ENCODE assay signal across 9 mouse cellular contexts in genomic region chr12:24734828-24735394, GRCm38 (mm10). TPM values are rescaled to one million over a fixed set of nuclear protein-coding genes. Genes with fewer than 3 reads are reported as not detected.
DNase-seq lines count a peak whose midpoint lies in the region; ATAC-seq and TF ChIP-seq lines count a peak whose summit lies in the region.
"Had no signal": no experiment of that assay in that cellular context is flagged by ENCODE, and none has a peak within 500 bp of the region (broad histone marks: within the 10 kb centered on the region; RNA-seq: fewer than 3 reads in every experiment).

No protein-coding gene starts in this region.

- no peak overlapping the region for H3K4me2 ChIP-seq in intestine, embryonic 16.5 days (ENCODE audit: low read depth, low read length)
- H3K4me2 ChIP-seq: liver, embryonic 13.5 days had no signal

- WGBS in intestine, embryonic 16.5 days, result 69% methylated on average over 13 of the region's 13 CpGs
- 79% methylated on average over 13 of the region's 13 CpGs for WGBS in thymus, adult 2 months

- 0 out of 2 replicates have a peak, but pooled peaks have one; percentile 24 for ATAC-seq in megakaryocyte-erythroid progenitor cell, adult 5-6 weeks (replicated peaks; ENCODE audit: low FRiP score, low TSS enrichment, poor library complexity, severe bottlenecking)
- ATAC-seq in intestine, embryonic 16.5 days, result no peak

- H3K27me3 ChIP-seq in intestine, embryonic 16.5 days (replicated peaks; ENCODE audit: control insufficient read depth, insufficient read depth, low read length), result no peaks in the 10 kb centered on the region
- H3K27me3 ChIP-seq in thymus, adult 2 months (ENCODE audit: control insufficient read depth, insufficient read depth, low read length), result no peaks in the 10 kb centered on the region
- H3K27me3 ChIP-seq: liver, embryonic 13.5 days had no signal

- TF ChIP-seq CTCF in thymus, adult 2 months (IDR thresholded peaks at IDR 0.05; ENCODE audit: borderline replicate concordance, control insufficient read depth, extremely low read depth, insufficient read depth, low read length, poor library complexity), result no peak

- no peak overlapping the region for H3K27ac ChIP-seq in intestine, embryonic 16.5 days (ENCODE audit: low read length)
- no peak overlapping the region for H3K27ac ChIP-seq in thymus, adult 2 months (ENCODE audit: control insufficient read depth, insufficient read depth, low read length)
- H3K27ac ChIP-seq: liver, embryonic 13.5 days had no signal

- TF ChIP-seq POLR2A in thymus, adult 2 months (IDR thresholded peaks at IDR 0.05; ENCODE audit: control insufficient read depth, extremely low read depth, insufficient read depth, low read length, poor library complexity), result no peak

- no peaks in the 10 kb centered on the region for H3K9me3 ChIP-seq in intestine, embryonic 16.5 days (ENCODE audit: control insufficient read depth, low read length)
- H3K9me3 ChIP-seq: liver, embryonic 13.5 days had no signal

- intact Hi-C loops in heart, postnatal 25 days (cut with DNase I), result no loop called here

- peak; percentile 37 to 48 for DNase-seq in heart, adult 18-20 months
- no peak for DNase-seq in heart, postnatal 25 days (ENCODE audit: low spot score)
- DNase-seq in testis, postnatal 14 days (ENCODE audit: low spot score), result peak; percentile 24
- DNase-seq in testis, postnatal 10 days (ENCODE audit: low spot score), result no peak
- peak; percentile 51 for DNase-seq in heart, postnatal 4 days
- DNase-seq in thymus, adult 2 months, result no peak
- DNase-seq: liver, embryonic 13.5 days had no signal

- H3K36me3 ChIP-seq in intestine, embryonic 16.5 days (ENCODE audit: control insufficient read depth, insufficient read depth, low read length), result no peaks in the 10 kb centered on the region
- H3K36me3 ChIP-seq in thymus, adult 2 months (ENCODE audit: control insufficient read depth, insufficient read depth, low read length), result no peaks in the 10 kb centered on the region
- H3K36me3 ChIP-seq: liver, embryonic 13.5 days had no signal

- H3K4me3 ChIP-seq in intestine, embryonic 16.5 days (ENCODE audit: low read length), result no peak overlapping the region
- no peak overlapping the region for H3K4me3 ChIP-seq in thymus, adult 2 months (ENCODE audit: control insufficient read depth, insufficient read depth, low read length)
- H3K4me3 ChIP-seq: liver, embryonic 13.5 days had no signal

- no peak overlapping the region for H3K9ac ChIP-seq in intestine, embryonic 16.5 days (ENCODE audit: low read depth, low read length)
- H3K9ac ChIP-seq: liver, embryonic 13.5 days had no signal

- no peaks in the 10 kb centered on the region for H3K4me1 ChIP-seq in intestine, embryonic 16.5 days (ENCODE audit: control insufficient read depth, insufficient read depth, low read length)
- no peaks in the 10 kb centered on the region for H3K4me1 ChIP-seq in thymus, adult 2 months (replicated peaks; ENCODE audit: control insufficient read depth, insufficient read depth, low read length)

RNA-seq across cellular contexts. Expression of gene Rrm2, which starts 26.9 kb away (rescaled TPM):
- 1 to 10 TPM; 2.0 to 3.4 TPM for total RNA-seq in heart, adult 18-20 months (2021)
- 1 to 10 TPM; 3.6 to 4.8 TPM for total RNA-seq in heart, postnatal 25 days (2021)
- 100 to 1,000 TPM; 166 to 174 TPM for total RNA-seq in heart, postnatal 4 days (2021)
- 188 and 245 TPM in 2 replicates for total RNA-seq in megakaryocyte-erythroid progenitor cell, adult 5-6 weeks (2014; fragmentation: Nextera tagmentation)
- 98.3 and 173 TPM in 2 replicates for total RNA-seq in megakaryocyte-erythroid progenitor cell, adult 5-6 weeks (2017)
- 122 and 147 TPM in 2 replicates for polyA plus RNA-seq in intestine, embryonic 16.5 days (2015; fragmentation: Nextera tagmentation; extraction: Ambion mirVana)
- 77.4 and 166 TPM in 2 replicates for polyA plus RNA-seq in thymus, adult 2 months (2012; rRNA removed)

RNA-seq across cellular contexts. Expression of gene Cys1, which starts 53.3 kb away (rescaled TPM):
- 1 to 10 TPM; 3.3 to 3.9 TPM for total RNA-seq in heart, adult 18-20 months (2021)
- total RNA-seq in heart, postnatal 25 days (2021), result 1 to 10 TPM; 3.4 to 8.0 TPM
- 1 to 10 TPM; 2.8 to 3.4 TPM for total RNA-seq in heart, postnatal 4 days (2021)
- not detected in 2 replicates for total RNA-seq in megakaryocyte-erythroid progenitor cell, adult 5-6 weeks (2014; fragmentation: Nextera tagmentation)
- total RNA-seq in megakaryocyte-erythroid progenitor cell, adult 5-6 weeks (2017), result not detected in 2 replicates
- polyA plus RNA-seq in intestine, embryonic 16.5 days (2015; fragmentation: Nextera tagmentation; extraction: Ambion mirVana), result 1.4 and 2.1 TPM in 2 replicates
- polyA plus RNA-seq in thymus, adult 2 months (2012; rRNA removed), result 1.6 and 3.4 TPM in 2 replicates

Comparison
In these comparisons a context has a peak if more than half of its experiments do, and no peak if none do; other contexts are left out.
1. DNase-seq: peak in heart, adult 18-20 months (2 of 2), testis, postnatal 14 days (single experiment) and heart, postnatal 4 days (single experiment); none in heart, postnatal 25 days (single experiment), testis, postnatal 10 days (single experiment) and thymus, adult 2 months (single experiment).
2. RNA of gene Rrm2, which starts 26.9 kb away (total RNA-seq): 98.3 to 245 TPM in megakaryocyte-erythroid progenitor cell, adult 5-6 weeks and 166 to 174 TPM in heart, postnatal 4 days; 3.6 to 4.8 TPM in heart, postnatal 25 days and 2.0 to 3.4 TPM in heart, adult 18-20 months; every median in the first group is over 10 times any median in the second.